Mouse (Mus musculus) cerebellum, postnatal 25 days (tissue): ENCODE measurements around the gene Wfdc15b.
A peak's percentile ranks its signal among the peaks of the same experiment; 100 is the strongest.

Experiments
- DNase-seq, 2 experiments: peaks; one replicate each; pipeline ENCODE4 v3.0.0; 2021; ENCODE audit warnings: mixed read lengths in 2 of 2

Wfdc15b gene

GRCm38 (mm10) chr2:164177831-164178230, 43.6 kb downstream of the Wfdc15b start:
- no peak for DNase-seq

- no peak for DNase-seq
These were observed 45.6 kb downstream of the Wfdc15b start for GRCm38 (mm10) chr2:164175850-164176249.

GRCm38 (mm10) chr2:164174649-164175395, 46.6 kb downstream of the Wfdc15b start:
- DNase-seq: peak; percentile 37 to 48

- no peak for DNase-seq
These were observed 48.1 kb downstream of the Wfdc15b start for GRCm38 (mm10) chr2:164173394-164173793.

- peak in 1 of 2 experiments; percentile 30 for DNase-seq
These were observed 50.6 kb downstream of the Wfdc15b start, which contains the start of gene Kcns1 for GRCm38 (mm10) chr2:164170902-164171301. TSS of gene Kcns1 (minus strand) at chr2:164171113.

GRCm38 (mm10) chr2:164170326-164170725, 51.1 kb downstream of the Wfdc15b start:
- no peak for DNase-seq

GRCm38 (mm10) chr2:164168571-164168946, 52.9 kb downstream of the Wfdc15b start:
- no peak for DNase-seq

GRCm38 (mm10) chr2:164167752-164168570, 53.5 kb downstream of the Wfdc15b start:
- DNase-seq: no peak

GRCm38 (mm10) chr2:164164941-164165340, 56.5 kb downstream of the Wfdc15b start:
- DNase-seq: no peak
